Comparison of ENCODE assay signal across 19 mouse cellular contexts in genomic region chr11:68641361-68641760, GRCm38 (mm10). TPM values are rescaled to one million over a fixed set of nuclear protein-coding genes. Genes with fewer than 3 reads are reported as not detected.
"Had no signal": no experiment of that assay in that cellular context is flagged by ENCODE, and none has a peak within 500 bp of the region (broad histone marks: within the 10 kb centered on the region; RNA-seq: fewer than 3 reads in every experiment).

No protein-coding gene starts in this region.

- ATAC-seq: hindbrain, embryonic 16.5 days; intestine, embryonic 16.5 days had no signal

- DNase-seq: gastrocnemius, adult 2 months; gastrocnemius, postnatal 10 days; gastrocnemius, postnatal 25 days; heart, adult 2 months; heart, postnatal 10 days; heart, postnatal 4 days; kidney, adult 11 months; kidney, adult 2 months; kidney, adult 9 months; kidney, postnatal 14 days; kidney, postnatal 36 days; liver; liver, embryonic 13.5 days had no signal

RNA-seq across cellular contexts. Expression of gene Ccdc42, which starts 54.5 kb away (rescaled TPM):
- total RNA-seq: gastrocnemius, adult 2 months; gastrocnemius, postnatal 25 days; gastrocnemius, postnatal 4 days; granulocyte monocyte progenitor cell, adult 5-6 weeks; heart, adult 2 months; heart, postnatal 25 days had no signal
- polyA plus RNA-seq: heart, adult 2 months; intestine, embryonic 16.5 days; kidney, adult 2 months; liver, embryonic 15.5 days had no signal
